Mouse (Mus musculus) adrenal gland, postnatal 14 days (tissue): ENCODE results near the gene Lrch3. TPM values are rescaled to one million over a fixed set of nuclear protein-coding genes. Genes with fewer than 3 reads are reported as not detected.
"Not testable (repeated sequence)": the region's sequence is repeated elsewhere in the genome, so short reads cannot be mapped to it uniquely, and the experiment has no call there.

ENCODE experiments used
- DNase-seq: peaks from one replicate; pipeline ENCODE4 v3.0.0; 2021; ENCODE audit warnings: mixed read lengths
- long read RNA-seq, 2 experiments: library from polyadenylated mRNA; stranded (forward); transcript quantifications; one replicate each; pipeline ENCODE4 v2.0.0; 2021
- total RNA-seq: library from RNA; stranded (reverse); gene quantifications from 2 replicates; pipeline ENCODE4 v1.2.3, GENCODE M21; 2021

Lrch3 gene
- 32.6 and 36.3 TPM in 2 replicates for total RNA-seq
- long read RNA-seq, experiment 1, full-length matches to known transcripts: 2 of 7 reads
- long read RNA-seq, experiment 1, partial matches to known transcripts: 0 of 7 reads
- long read RNA-seq, experiment 1, other reads (novel, unspliced or antisense): 5 of 7 reads
- long read RNA-seq, experiment 2, full-length matches to known transcripts: 4 of 12 reads
- long read RNA-seq, experiment 2, partial matches to known transcripts: 4 of 12 reads
- long read RNA-seq, experiment 2, other reads (novel, unspliced or antisense): 4 of 12 reads

DNA sequence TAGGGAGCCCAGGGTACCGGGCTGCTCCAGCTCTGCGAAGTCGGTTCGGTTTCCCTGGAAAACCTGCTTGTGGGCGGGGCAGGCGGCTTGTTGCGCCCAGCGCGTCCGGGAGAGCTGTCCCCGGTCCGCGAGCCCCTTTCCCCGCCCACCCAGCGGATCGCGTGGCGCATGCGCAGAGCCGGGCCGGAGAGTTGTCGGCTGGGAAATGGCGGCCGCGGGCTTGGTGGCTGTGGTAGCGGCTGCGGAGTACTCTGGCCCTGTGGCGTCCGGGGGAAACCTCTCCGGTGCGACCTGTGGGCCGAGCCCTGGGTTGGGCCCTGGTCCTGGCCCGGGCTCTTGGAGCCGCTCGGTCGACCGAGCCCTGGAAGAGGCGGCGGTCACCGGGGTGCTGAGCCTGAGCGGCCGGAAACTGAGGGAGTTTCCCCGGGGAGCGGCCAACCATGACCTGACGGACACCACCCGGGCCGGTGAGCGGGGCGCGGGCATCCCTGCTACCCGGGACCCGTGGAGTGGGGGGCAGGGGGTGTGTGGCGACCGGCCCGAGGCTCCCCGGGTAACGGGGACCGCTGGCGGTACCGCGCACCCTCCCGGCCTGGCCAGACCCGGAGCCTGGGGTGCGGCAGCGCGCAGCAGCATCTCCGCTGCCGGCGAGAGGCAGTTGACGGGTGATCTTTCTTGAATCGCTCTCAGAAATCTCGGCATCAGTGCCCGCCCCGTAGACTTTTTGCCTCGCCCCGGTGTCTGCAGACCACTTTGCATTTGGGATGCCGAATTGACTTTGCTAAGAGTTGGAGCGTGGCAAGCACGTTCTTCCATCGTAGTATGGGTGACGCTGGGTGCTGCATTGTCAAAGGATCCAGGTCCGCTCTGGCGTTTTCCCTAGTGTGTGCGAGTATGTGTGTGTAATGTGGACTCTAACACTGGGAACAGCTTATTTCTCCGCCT lies at the start of gene Lrch3:
Lrch3 (plus strand) TSS at position 164 of the 945 bp plus-strand sequence.
- peak; percentile 99 for DNase-seq

GRCm38 (mm10) chr16:32865401-32865800 lies 48.5 kb upstream of the Lrch3 start:
- DNase-seq: no peak

DNA sequence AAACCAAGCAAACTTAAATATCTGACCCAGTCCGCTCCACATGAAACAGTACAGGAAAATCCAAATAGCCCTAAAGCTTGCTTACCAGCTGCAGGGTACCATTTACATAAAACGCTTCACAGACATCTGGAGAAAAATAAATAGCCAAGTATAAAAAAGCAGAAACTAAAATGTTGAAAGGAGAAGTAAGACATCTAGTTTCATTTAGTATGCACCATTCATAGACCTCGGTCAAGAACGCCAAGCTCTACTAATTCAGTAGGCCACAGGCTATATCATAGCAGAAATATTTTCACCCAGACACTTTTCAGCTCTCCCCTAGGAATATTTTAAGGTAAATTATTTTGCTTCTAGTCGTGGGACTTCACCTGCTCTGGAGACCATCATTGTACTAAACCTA lies 47.2 kb upstream of the Lrch3 start:
- DNase-seq: no peak

GRCm38 (mm10) chr16:32867919-32868552 lies 45.9 kb upstream of the Lrch3 start:
- DNase-seq: peak; percentile 95

DNA sequence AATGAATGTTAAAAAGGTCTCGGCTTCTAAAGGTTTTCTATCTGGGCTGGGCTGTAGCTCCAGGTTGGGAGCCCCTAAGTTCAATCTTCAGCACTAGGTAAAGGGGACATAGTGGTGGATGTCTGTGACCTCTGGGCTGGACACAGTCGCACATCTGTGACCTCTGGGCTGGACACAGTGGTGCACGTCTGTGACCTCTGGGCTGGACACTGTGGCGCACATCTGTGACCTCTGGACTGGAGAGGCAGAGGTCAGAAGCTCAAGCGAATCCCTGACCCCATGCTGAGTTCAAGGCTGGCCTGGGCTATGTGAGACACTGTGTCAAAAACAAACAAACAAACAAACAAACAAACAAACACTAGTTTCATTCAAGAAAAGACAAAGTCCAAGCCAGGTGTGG lies 43.7 kb upstream of the Lrch3 start:
- DNase-seq: no peak

DNA sequence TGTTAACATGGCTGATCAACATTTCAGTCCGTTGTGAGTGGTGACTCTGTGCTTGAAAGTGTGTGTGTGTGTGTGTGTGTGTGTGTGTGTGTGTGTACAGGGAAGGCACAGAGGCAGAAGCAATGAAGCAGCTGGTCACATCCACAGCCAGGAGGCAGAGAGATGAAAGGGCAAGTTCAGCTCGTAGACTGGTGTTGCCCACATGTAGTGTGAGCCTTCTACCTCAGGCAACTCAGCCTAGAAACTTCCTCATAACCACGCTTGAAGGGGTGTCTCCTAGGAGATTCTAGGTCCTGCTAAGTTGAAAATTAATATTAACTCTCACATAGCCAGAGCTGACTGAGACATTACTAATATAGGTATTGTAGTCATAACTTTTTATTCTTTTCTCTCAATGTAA lies 40.5 kb upstream of the Lrch3 start:
- no peak for DNase-seq

DNA sequence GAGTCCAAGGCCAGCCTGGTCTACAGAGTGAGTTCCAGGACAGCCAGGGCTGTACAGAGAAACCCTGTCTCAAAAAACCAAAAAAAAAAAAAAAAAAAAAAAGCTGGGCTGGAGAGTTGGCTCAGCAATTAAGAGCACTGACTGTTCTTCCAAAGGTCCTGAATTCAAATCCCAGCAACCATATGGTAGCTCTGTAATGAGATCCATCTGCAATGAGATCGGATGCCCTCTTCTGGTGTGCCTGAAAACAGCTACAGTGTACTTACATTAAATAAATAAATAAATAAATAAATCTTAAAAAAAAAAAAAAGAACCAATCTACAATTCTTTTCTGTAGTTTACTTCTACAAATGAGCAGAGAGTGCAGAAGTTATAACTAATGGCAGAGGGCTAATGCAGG lies 38.6 kb upstream of the Lrch3 start:
- not testable (repeated sequence) for DNase-seq

- no peak for DNase-seq
Measured at GRCm38 (mm10) chr16:32875847-32876246, 38.1 kb upstream of the Lrch3 start.

DNA sequence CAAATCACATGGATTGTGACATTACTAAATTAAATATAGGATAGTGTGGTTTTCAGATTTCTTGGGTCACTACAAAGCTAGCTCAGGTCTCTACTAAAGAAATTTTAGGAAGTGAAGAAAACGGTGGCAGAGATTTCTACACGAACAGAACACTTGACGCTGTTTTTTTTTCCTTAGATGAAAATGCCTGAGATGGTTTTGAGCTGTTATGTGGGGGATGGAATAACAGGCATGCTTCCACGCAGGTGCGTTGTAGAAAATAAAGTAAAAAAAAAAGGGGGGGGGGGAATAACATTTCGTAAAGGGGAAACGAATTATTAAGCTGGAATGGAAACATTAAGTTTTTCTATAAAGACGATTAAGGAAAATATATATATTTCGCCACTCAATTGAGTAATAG lies 37.1 kb upstream of the Lrch3 start:
- no peak for DNase-seq

DNA sequence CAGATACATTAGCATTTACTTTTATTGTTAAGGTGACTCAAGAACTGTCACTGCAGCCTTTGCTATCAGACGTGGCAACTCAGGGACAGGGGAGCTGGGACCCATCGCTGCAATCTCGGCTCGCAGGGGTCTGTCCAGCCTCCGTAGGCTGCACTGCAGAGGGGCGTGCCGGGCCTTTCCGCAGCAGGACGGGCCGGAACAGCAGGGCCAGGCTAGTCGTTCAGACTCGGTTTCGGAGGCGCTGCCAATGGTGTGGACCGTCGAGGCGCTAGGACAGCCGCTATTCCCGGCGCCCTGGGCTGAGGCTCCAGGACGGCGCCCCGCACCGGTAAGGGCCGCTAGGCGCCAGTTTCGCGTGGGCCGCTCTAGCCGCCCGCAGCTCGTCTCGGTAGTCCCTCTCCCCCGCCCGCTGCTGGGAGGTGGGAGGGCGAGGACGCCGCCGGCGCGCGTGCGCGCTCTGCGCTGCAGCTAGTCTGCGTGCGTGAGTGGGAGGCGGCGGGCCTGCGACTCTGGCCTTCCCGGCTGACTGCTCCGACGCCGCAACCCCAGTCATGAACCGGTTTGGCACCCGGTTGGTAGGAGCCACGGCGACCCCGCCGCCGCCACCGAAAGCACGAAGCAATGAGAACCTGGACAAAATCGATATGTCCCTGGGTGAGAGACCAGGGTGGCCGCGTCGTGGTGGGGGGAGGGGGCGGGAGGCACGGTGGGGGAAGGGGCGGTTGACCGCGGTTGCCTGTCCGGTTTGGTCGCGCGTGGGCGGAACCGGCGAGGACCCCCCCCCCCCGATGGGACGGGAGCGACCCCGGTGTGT lies 36.4 kb upstream of the Lrch3 start, which contains the start of the genes Fyttd1 and Rubcn:
Fyttd1 (plus strand) TSS at position 158 of the 814 bp plus-strand sequence.
Rubcn (minus strand) TSS at position 424 of the 814 bp plus-strand sequence.
- DNase-seq: peak; percentile 98

DNA sequence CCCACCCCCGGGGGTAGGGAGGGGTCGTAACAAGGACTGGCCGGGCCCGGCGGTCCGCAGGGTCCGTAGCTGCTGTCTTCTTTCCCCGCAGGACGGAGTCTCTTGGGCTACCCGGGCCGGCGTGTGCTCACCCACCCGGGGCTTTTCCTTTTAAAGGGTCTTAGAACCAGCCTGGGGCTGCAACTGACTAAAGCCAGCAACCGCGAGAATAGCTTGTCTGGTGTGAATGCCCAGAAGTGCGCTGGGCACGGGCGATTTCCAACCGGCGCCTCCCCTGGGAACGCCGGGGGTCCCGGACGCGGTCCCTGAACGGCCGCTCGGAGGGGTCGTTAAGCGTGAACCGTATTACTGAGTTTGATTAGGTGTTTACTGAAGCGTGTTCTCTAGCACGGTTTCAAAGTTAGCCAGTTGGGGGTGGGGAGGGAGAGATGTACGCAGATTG lies 35.7 kb upstream of the Lrch3 start:
- DNase-seq: no peak

- DNase-seq: peak; percentile 26
Measured at GRCm38 (mm10) chr16:32878972-32879926, 34.7 kb upstream of the Lrch3 start.

DNA sequence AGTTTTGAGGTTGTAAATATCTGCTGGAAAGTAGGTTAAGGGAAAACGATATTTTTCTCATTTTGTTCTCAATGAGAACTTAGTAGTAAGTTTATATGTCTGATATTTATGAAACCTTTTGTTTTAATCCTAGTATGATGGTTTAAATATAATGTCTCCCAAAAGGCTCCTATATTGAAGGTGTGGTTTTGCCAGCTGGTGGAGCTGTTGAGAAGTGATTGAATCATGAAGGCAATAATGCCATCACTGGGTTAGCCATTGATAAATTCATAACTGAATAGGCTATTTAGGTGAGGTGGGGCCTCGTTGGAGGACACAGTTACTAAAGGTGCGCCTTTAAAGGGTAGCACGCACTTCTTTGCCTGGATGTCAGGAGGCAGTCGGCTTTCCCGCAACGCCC lies 32.4 kb upstream of the Lrch3 start:
- no peak for DNase-seq

DNA sequence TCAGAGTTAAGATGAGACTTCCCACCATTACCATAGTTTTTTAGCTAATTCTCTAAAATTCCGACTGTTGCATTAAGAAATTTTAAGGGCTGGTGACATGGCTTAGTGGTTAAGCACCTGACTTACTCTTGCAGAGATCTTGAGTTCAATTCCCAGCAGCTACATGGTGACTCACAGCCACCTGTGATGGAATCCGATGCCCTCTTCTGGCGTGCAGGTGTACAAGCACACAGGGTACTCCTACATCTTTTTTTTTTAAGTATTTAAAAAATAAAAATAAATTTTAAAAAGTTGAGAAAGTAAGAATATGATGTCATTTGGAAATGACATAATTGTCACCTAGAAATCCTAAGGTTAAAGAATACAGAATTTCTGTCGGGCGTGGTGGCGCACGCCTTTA lies 25.9 kb upstream of the Lrch3 start:
- no peak for DNase-seq

DNA sequence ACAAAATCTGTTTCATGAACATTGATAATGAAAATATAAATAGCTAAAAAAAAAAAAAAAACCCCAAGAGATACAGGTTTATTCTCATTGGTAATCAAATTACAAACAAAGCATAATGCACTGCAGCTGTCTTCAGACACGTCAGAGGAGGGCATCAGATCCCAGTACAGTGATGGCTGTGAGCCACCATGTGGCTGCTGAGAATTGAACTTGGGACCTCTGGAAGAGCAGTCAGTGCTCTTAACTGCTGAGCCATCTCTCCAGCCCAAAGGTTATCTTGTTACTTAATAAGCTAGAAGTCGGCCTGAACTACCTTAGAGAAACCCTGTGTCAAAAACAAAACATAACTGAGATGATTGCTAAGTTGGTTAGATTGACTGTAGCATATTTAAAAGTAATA lies 24.0 kb upstream of the Lrch3 start:
- no peak for DNase-seq

DNA sequence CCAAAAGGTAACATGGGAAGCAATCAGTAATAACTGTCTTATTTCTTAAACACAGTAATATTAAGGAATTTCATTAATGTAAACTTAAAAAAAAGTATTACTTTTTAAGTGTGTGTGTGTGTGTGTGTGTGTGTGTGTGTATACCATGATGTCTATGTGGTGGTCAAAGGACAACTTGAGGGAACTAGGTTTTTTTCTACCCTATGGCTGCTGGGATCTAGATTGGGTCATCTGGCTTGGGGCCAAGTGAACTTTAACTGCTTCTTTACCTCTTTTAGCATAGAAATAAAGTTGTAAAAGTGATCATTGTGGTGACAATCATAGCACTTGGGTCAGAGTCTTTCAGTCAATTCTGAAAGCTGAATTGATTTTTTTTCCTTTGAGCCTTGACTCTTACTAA lies 17.8 kb upstream of the Lrch3 start:
- no peak for DNase-seq

- DNase-seq: no peak
Measured at GRCm38 (mm10) chr16:32901360-32902050, 12.4 kb upstream of the Lrch3 start.

DNA sequence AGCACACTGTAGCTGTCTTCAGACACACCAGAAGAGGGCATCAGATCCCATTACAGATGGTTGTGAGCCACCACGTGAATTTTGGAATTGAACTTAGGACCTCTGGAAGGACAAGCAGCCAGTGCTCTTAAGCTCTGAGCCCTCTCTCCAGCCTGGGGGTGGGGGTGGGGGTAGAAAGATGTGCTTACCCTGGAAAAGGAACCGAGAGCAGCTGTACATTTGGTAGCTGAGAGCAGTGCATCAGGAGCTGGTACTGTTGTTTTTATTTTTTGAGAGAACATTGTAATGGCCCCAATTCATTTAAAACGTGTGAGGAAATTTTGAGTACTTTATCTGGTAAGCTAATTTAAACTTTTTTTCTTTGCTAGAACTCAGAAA lies 11.9 kb upstream of the Lrch3 start:
- DNase-seq: no peak

- no peak for DNase-seq
Measured at GRCm38 (mm10) chr16:32906186-32906585, 7.7 kb upstream of the Lrch3 start.

- peak; percentile 72 for DNase-seq
Measured at GRCm38 (mm10) chr16:32906727-32907126, 7.2 kb upstream of the Lrch3 start.
